Mouse (Mus musculus): ENCODE results near the gene Tcp10a. TPM values are rescaled to one million over a fixed set of nuclear protein-coding genes. Genes with fewer than 3 reads are reported as not detected.
A peak's percentile ranks its signal among the peaks of the same experiment; 100 is the strongest.
"Not testable (repeated sequence)": the region's sequence is repeated elsewhere in the genome, so short reads cannot be mapped to it uniquely, and the experiment has no call there.

Gene Tcp10a
- polyA plus RNA-seq, 1 experiment from 2014 or later, result not detected

GRCm38 (mm10) chr17:7326415-7326814 is 2.0 kb downstream of the Tcp10a start:
- not testable (repeated sequence) for H3K9ac ChIP-seq; H3K4me3 ChIP-seq; H3K27ac ChIP-seq; H3K4me2 ChIP-seq; H3K9me3 ChIP-seq (replicated peaks); ATAC-seq (replicated peaks; ENCODE audit: insufficient number of reproducible peaks, insufficient read depth, low FRiP score, low read depth); H3K36me3 ChIP-seq; H3K27me3 ChIP-seq; H3K4me1 ChIP-seq (replicated peaks)
- 28% methylated on average over 7 of the region's 8 CpGs for WGBS

- not testable (repeated sequence) for H3K9me3 ChIP-seq (replicated peaks); H3K9ac ChIP-seq; H3K27me3 ChIP-seq; H3K27ac ChIP-seq; H3K4me1 ChIP-seq (replicated peaks); H3K36me3 ChIP-seq; ATAC-seq (replicated peaks; ENCODE audit: insufficient number of reproducible peaks, insufficient read depth, low FRiP score, low read depth); H3K4me3 ChIP-seq; H3K4me2 ChIP-seq
- 56% methylated on average over 3 of the region's 5 CpGs for WGBS
Measured at GRCm38 (mm10) chr17:7332745-7333144, 8.3 kb downstream of the Tcp10a start.

- H3K27me3 ChIP-seq; H3K36me3 ChIP-seq; H3K4me1 ChIP-seq (replicated peaks); H3K27ac ChIP-seq; H3K9me3 ChIP-seq (replicated peaks); H3K9ac ChIP-seq; H3K4me2 ChIP-seq; H3K4me3 ChIP-seq: not testable (repeated sequence)
- 42% methylated on average over 9 of the region's 9 CpGs for whole genome bisulfite sequencing
- peak; percentile 32; the same call in 1 of the 2 replicates for ATAC-seq (replicated peaks; ENCODE audit: insufficient number of reproducible peaks, insufficient read depth, low FRiP score, low read depth)
Measured at GRCm38 (mm10) chr17:7337381-7337780, 12.9 kb downstream of the Tcp10a start.

- not testable (repeated sequence) for H3K4me1 ChIP-seq (replicated peaks); H3K9me3 ChIP-seq (replicated peaks); H3K27ac ChIP-seq; ATAC-seq (replicated peaks; ENCODE audit: insufficient number of reproducible peaks, insufficient read depth, low FRiP score, low read depth); H3K27me3 ChIP-seq; H3K36me3 ChIP-seq; H3K4me3 ChIP-seq; H3K4me2 ChIP-seq; H3K9ac ChIP-seq
- WGBS, result 66% methylated on average over 2 of the region's 3 CpGs
Measured at GRCm38 (mm10) chr17:7348765-7349164, 24.3 kb downstream of the Tcp10a start.

- H3K4me3 ChIP-seq; H3K9ac ChIP-seq; ATAC-seq (replicated peaks; ENCODE audit: insufficient number of reproducible peaks, insufficient read depth, low FRiP score, low read depth); H3K27me3 ChIP-seq; H3K4me2 ChIP-seq; H3K36me3 ChIP-seq; H3K27ac ChIP-seq; H3K4me1 ChIP-seq (replicated peaks); H3K9me3 ChIP-seq (replicated peaks): not testable (repeated sequence)
- 84% methylated on average over 1 of the region's 1 CpGs for WGBS
Measured at GRCm38 (mm10) chr17:7352596-7352995, 28.1 kb downstream of the Tcp10a start, which contains the start of gene Ttll2. TSS of gene Ttll2 (minus strand) at chr17:7352696.

- not testable (repeated sequence) for H3K36me3 ChIP-seq; H3K4me3 ChIP-seq; H3K9me3 ChIP-seq (replicated peaks); H3K9ac ChIP-seq; H3K4me1 ChIP-seq (replicated peaks); H3K27me3 ChIP-seq; H3K27ac ChIP-seq; ATAC-seq (replicated peaks; ENCODE audit: insufficient number of reproducible peaks, insufficient read depth, low FRiP score, low read depth); H3K4me2 ChIP-seq
- 83% methylated on average over 4 of the region's 4 CpGs for WGBS
Measured at GRCm38 (mm10) chr17:7359806-7360205, 35.4 kb downstream of the Tcp10a start.

GRCm38 (mm10) chr17:7360749-7361465 is 36.5 kb downstream of the Tcp10a start:
- not testable (repeated sequence) for H3K27me3 ChIP-seq; H3K9me3 ChIP-seq (replicated peaks); H3K9ac ChIP-seq; H3K36me3 ChIP-seq; H3K4me3 ChIP-seq; H3K27ac ChIP-seq; H3K4me1 ChIP-seq (replicated peaks); H3K4me2 ChIP-seq
- WGBS, result 68% methylated on average over 9 of the region's 9 CpGs
- ATAC-seq (replicated peaks; ENCODE audit: insufficient number of reproducible peaks, insufficient read depth, low FRiP score, low read depth), result peak; percentile 51

GRCm38 (mm10) chr17:7365615-7366014 is 41.2 kb downstream of the Tcp10a start:
- not testable (repeated sequence) for ATAC-seq (replicated peaks; ENCODE audit: insufficient number of reproducible peaks, insufficient read depth, low FRiP score, low read depth); H3K36me3 ChIP-seq; H3K27ac ChIP-seq; H3K4me3 ChIP-seq; H3K4me1 ChIP-seq (replicated peaks); H3K4me2 ChIP-seq; H3K27me3 ChIP-seq; H3K9ac ChIP-seq; H3K9me3 ChIP-seq (replicated peaks)
- 92% methylated on average over 1 of the region's 3 CpGs for WGBS

GRCm38 (mm10) chr17:7366265-7366664 is 41.8 kb downstream of the Tcp10a start:
- not testable (repeated sequence) for H3K4me2 ChIP-seq; H3K27me3 ChIP-seq; H3K9me3 ChIP-seq (replicated peaks); H3K36me3 ChIP-seq; H3K4me3 ChIP-seq; H3K9ac ChIP-seq; H3K4me1 ChIP-seq (replicated peaks); ATAC-seq (replicated peaks; ENCODE audit: insufficient number of reproducible peaks, insufficient read depth, low FRiP score, low read depth); H3K27ac ChIP-seq
- WGBS, result no CpG with 5 or more reads among the region's 1 CpGs

- H3K4me1 ChIP-seq (replicated peaks); H3K27me3 ChIP-seq; H3K4me3 ChIP-seq; H3K9me3 ChIP-seq (replicated peaks); ATAC-seq (replicated peaks; ENCODE audit: insufficient number of reproducible peaks, insufficient read depth, low FRiP score, low read depth); H3K9ac ChIP-seq; H3K27ac ChIP-seq; H3K4me2 ChIP-seq; H3K36me3 ChIP-seq: not testable (repeated sequence)
- 49% methylated on average over 5 of the region's 7 CpGs for WGBS
Measured at GRCm38 (mm10) chr17:7366676-7367374, 42.4 kb downstream of the Tcp10a start.

GRCm38 (mm10) chr17:7369401-7369800 is 45.0 kb downstream of the Tcp10a start:
- whole genome bisulfite sequencing, result 50% methylated on average over 6 of the region's 6 CpGs
- H3K4me1 ChIP-seq (replicated peaks); H3K9me3 ChIP-seq (replicated peaks); H3K27me3 ChIP-seq; H3K36me3 ChIP-seq; ATAC-seq (replicated peaks; ENCODE audit: insufficient number of reproducible peaks, insufficient read depth, low FRiP score, low read depth); H3K9ac ChIP-seq; H3K4me3 ChIP-seq; H3K27ac ChIP-seq; H3K4me2 ChIP-seq: not testable (repeated sequence)

- ATAC-seq (replicated peaks; ENCODE audit: insufficient number of reproducible peaks, insufficient read depth, low FRiP score, low read depth), result not testable (repeated sequence)
Measured at GRCm38 (mm10) chr17:7371879-7372278, 47.4 kb downstream of the Tcp10a start, which contains the start of gene Gm49630. TSS of gene Gm49630 (minus strand) at chr17:7371979.

More at GRCm38 (mm10) chr17:7371879-7372278, 47.4 kb downstream of the Tcp10a start, which contains the start of gene Gm49630:
- not testable (repeated sequence) for H3K4me3 ChIP-seq; H3K27ac ChIP-seq; H3K36me3 ChIP-seq; H3K9me3 ChIP-seq (replicated peaks); H3K4me2 ChIP-seq; H3K4me1 ChIP-seq (replicated peaks); H3K9ac ChIP-seq; H3K27me3 ChIP-seq
- WGBS, result 79% methylated on average over 4 of the region's 5 CpGs

All from heart, embryonic 15.5 days (tissue).